Mouse (Mus musculus) ovary, adult 2 months (tissue): Measurements from ENCODE around the gene Mettl7a1. TPM values are rescaled to one million over a fixed set of nuclear protein-coding genes. Genes with fewer than 3 reads are reported as not detected.

Experiments
- polyA plus RNA-seq: library from polyadenylated mRNA; depleted of rRNA; stranded (reverse); fragments of >200 nt; gene quantifications from 2 replicates; pipeline ENCODE4 v1.2.3, GENCODE M21; 2012; rRNA removed

The Mettl7a1 gene
- 49.9 and 55.4 TPM in 2 replicates for polyA plus RNA-seq

DNA sequence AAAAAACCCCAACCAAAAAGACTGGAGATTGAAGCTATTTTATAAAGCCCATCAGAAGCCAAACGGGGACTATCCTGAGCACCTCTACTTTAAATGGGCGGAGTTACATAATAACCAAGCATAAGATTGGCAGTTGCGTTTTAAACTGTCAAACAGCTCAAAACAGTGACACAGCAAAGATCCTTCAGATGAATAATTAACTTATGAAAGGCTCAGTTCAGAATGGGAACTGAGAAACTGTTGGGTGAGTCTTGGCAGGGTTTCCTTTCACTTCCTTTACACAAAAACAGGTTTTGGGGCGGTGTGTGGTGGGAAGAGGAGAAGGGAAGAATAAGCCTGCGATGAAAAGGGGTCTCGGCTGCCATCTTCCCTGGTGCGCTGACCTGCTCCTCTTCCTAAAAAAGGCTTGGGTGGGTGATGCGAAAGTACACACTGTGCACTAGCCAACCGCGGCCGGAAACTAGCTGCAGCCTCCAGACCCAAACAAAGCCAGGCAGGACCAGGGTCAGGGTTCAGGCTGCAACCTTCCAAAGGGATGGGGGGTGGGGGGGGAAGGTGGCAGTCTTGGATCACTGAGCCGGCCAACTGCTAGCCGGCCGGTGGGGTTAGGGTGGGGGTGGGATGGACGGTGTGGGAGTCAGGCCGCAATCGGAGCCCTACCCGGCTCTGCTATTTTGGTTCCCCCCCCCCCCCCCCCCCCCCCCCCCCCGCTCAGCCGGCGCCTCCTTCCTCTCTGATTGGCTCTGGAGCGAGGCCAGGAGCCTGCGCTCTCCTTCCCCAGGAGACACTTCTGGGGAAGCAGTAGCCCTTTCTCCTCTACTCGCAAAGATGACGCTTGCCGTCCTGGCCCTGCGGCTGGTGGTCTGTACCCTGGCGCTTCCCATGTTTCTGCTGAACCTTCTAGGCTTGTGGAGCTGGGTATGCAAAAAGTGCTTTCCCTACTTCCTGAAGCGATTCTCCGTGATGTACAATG is at the start of gene Mettl7a1:
Gene Mettl7a1 (plus strand): TSS at position 122 of the 973 bp plus-strand sequence.

DNA sequence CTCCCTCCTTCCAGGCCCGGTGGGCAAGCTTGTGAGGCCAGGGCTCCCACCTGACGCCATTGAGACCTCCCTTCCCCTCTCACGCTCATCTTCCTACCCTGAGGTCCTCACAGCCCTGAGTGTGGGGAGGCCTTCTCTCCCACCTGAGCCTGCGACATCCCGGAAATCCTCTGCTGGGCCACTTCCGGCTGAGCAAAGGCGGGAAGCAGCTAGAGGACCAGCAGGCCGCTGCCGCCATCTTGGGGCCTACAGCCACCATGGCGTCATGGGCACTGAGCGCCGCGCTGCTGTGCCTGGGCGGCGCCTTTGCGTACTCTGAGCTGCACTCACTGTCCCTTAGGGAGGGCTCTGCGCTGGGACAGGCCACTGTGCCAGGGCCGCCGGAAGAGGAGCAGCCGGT is 23.3 kb upstream of the Mettl7a1 start, which contains the start of gene Tmprss12:
Gene Tmprss12 (plus strand): TSS at position 212 of the 400 bp plus-strand sequence.

DNA sequence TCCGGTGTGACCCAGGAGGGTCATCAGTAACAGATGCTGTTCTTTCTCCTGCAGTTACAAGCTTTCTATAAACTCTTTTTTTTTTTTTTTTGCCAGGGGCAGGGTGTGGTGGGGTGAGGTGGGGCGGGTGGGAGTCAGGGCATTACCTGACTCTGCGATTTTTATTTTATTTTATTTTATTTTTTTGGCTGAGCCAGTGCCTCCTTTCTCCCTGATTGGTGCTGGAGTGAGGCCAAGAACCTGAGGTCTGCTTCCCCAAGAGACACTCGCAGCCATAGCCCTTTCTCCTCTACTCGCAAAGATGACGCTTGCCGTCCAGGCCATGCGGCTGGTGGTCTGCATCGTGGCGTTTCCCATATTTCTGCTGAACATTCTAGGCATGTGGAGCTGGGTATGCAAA is 30.7 kb downstream of the Mettl7a1 start, which contains the start of gene Mettl7a3:
Gene Mettl7a3 (plus strand): TSS at position 301 of the 400 bp plus-strand sequence.

DNA sequence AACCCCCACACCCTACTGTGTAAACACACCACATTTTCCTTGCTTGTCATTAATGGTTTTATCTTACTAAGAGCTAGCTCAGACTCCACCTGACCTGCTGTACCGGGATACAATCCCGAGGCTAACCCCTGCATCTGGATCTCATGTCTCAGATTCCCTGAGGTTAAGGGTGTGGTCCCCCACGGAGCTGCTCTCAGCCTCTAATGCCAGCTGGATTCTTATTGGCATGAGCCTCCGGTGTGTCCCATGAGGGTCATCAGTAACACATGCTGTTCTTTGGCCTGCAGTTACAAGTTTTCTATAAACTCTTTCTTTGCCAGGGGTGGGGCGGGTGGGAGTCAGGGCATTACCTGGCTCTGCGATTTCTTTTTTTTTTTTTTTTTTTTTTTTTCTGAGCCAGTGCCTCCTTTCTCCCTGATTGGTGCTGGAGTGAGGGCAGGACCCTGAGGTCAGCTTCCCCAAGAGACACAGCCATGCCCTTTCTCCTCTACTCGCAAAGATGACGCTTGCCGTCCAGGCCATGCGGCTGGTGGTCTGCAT is 48.8 kb downstream of the Mettl7a1 start, which contains the start of the genes Methig1 and Mettl7a2:
Gene Methig1 (plus strand): TSS at position 439 of the 540 bp plus-strand sequence.
Gene Mettl7a2 (plus strand): TSS at position 490 of the 540 bp plus-strand sequence.

DNA sequence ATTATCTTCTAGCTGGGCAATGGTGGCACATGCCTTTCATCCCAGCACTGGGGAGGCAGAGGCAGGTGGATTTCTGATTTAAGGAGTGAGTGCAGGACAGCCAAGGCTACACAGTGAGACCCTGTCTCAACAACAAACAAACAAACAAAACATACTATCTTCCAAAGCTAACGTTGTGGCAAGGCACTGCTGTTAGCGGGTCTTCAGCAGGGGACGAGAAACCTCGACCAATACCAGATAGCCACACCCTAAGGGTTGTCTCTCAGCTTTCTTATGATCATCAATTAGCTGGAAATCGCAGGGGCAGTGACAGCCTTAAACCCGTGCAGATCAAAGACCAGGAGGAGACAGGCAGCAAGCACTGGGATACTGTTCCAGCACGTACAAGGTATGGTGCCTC is 60.3 kb downstream of the Mettl7a1 start, which contains the start of gene Higd1c:
Gene Higd1c (plus strand): TSS at position 301 of the 400 bp plus-strand sequence.

Other genes with a start within 250 kb of the Mettl7a1 start
- gene Atf1, start 76.3 kb upstream of the Mettl7a1 start, polyA plus RNA-seq, result 56.4 and 85.6 TPM in 2 replicates
- gene Tmprss12, start 23.3 kb upstream of the Mettl7a1 start, polyA plus RNA-seq, result not detected in 2 replicates
- 0.31 and 0.60 TPM in 2 replicates for gene Mettl7a3, start 30.8 kb downstream of the Mettl7a1 start, polyA plus RNA-seq
- gene Methig1, start 49.0 kb downstream of the Mettl7a1 start, polyA plus RNA-seq, result 0.21 TPM in 1 of 2 replicates, not detected in the other
- 0.62 and 0.83 TPM in 2 replicates for gene Mettl7a2, start 49.1 kb downstream of the Mettl7a1 start, polyA plus RNA-seq
- not detected in 2 replicates for gene Higd1c, start 60.4 kb downstream of the Mettl7a1 start, polyA plus RNA-seq
- gene Gm5475, start 118.0 kb downstream of the Mettl7a1 start, polyA plus RNA-seq, result 0.15 and 0.24 TPM in 2 replicates
- gene Slc11a2, start 120.9 kb downstream of the Mettl7a1 start, polyA plus RNA-seq, result 40.2 and 57.4 TPM in 2 replicates
- 72.5 and 77.5 TPM in 2 replicates for gene Letmd1, start 164.9 kb downstream of the Mettl7a1 start, polyA plus RNA-seq
- gene Csrnp2, start 191.3 kb downstream of the Mettl7a1 start, polyA plus RNA-seq, result 8.7 and 10.7 TPM in 2 replicates
- gene Tfcp2, start 247.9 kb downstream of the Mettl7a1 start, polyA plus RNA-seq, result 14.9 and 16.3 TPM in 2 replicates